8 mouse cellular contexts compared by ENCODE assay signal in genomic region chr6:124811701-124812560, GRCm38 (mm10). TPM values are rescaled to one million over a fixed set of nuclear protein-coding genes. Genes with fewer than 3 reads are reported as not detected.
DNase-seq lines count a peak whose midpoint lies in the region; ATAC-seq and TF ChIP-seq lines count a peak whose summit lies in the region.

No protein-coding gene starts in this region.

- H3K27me3 ChIP-seq in embryonic facial prominence, embryonic 14.5 days (replicated peaks; ENCODE audit: control insufficient read depth, insufficient read depth, low read length), result no peaks in the 10 kb centered on the region
- no peaks in the 10 kb centered on the region for H3K27me3 ChIP-seq in intestine, embryonic 16.5 days (replicated peaks; ENCODE audit: control insufficient read depth, insufficient read depth, low read length)
- H3K27me3 ChIP-seq in midbrain, postnatal 0 days (ENCODE audit: insufficient read depth, low read length), result no peaks in the 10 kb centered on the region

- DNase-seq in layer of hippocampus, adult 2 months (ENCODE audit: low spot score in 2 of 2), result no peak
- DNase-seq in layer of hippocampus, postnatal 10 days (ENCODE audit: low spot score in 2 of 2), result no peak
- no peak for DNase-seq in embryonic facial prominence, embryonic 14.5 days (ENCODE audit: low spot score)
- no peak for DNase-seq in midbrain, postnatal 0 days (ENCODE audit: low spot score)
- no peak for DNase-seq in adrenal gland, postnatal 14 days
- no peak for DNase-seq in left cerebral cortex, adult 18-20 months (ENCODE audit: low spot score in 2 of 2)
- DNase-seq in gastrocnemius, postnatal 14 days, result no peak

- intact Hi-C loops in gastrocnemius, postnatal 14 days (cut with DNase I; ENCODE audit: low total_unique reads), result no loop called here

- peak overlapping the region; percentile 77; the same call in 1 of the 2 replicates for H3K4me3 ChIP-seq in layer of hippocampus, adult 2 months
- peak overlapping the region; percentile 72 for H3K4me3 ChIP-seq in embryonic facial prominence, embryonic 14.5 days (ENCODE audit: low read depth, low read length)
- peak overlapping the region; percentile 79 for H3K4me3 ChIP-seq in intestine, embryonic 16.5 days (ENCODE audit: low read length)
- H3K4me3 ChIP-seq in midbrain, postnatal 0 days (ENCODE audit: low read depth, low read length), result peak overlapping the region; percentile 61; the same call in 1 of the 2 replicates

- peaks cover 18% of the 10 kb centered on the region for H3K4me1 ChIP-seq in embryonic facial prominence, embryonic 14.5 days (ENCODE audit: control insufficient read depth, insufficient read depth, low read length)
- H3K4me1 ChIP-seq in intestine, embryonic 16.5 days (ENCODE audit: control insufficient read depth, insufficient read depth, low read length), result peaks cover 40% of the 10 kb centered on the region
- H3K4me1 ChIP-seq in midbrain, postnatal 0 days (ENCODE audit: insufficient read depth, low read length), result peaks cover 14% of the 10 kb centered on the region

- no peak for TF ChIP-seq CTCF in layer of hippocampus, adult 2 months (conservative IDR thresholded peaks at IDR 0.05)
- TF ChIP-seq CTCF in midbrain, postnatal 0 days (IDR thresholded peaks at IDR 0.05), result no peak

- WGBS in embryonic facial prominence, embryonic 14.5 days, result 76% methylated on average over 24 of the region's 24 CpGs
- 67% methylated on average over 24 of the region's 24 CpGs for WGBS in intestine, embryonic 16.5 days
- WGBS in midbrain, postnatal 0 days, result 88% methylated on average over 24 of the region's 24 CpGs

- H3K36me3 ChIP-seq in embryonic facial prominence, embryonic 14.5 days (ENCODE audit: control insufficient read depth, insufficient read depth, low read length), result peaks cover 34% of the 10 kb centered on the region
- peaks cover 8% of the 10 kb centered on the region; the same call in 1 of the 2 replicates for H3K36me3 ChIP-seq in intestine, embryonic 16.5 days (ENCODE audit: control insufficient read depth, insufficient read depth, low read length)
- peaks cover 25% of the 10 kb centered on the region; the same call in 1 of the 2 replicates for H3K36me3 ChIP-seq in midbrain, postnatal 0 days (ENCODE audit: insufficient read depth, low read length)

- peak overlapping the region; percentile 98; the same call in 1 of the 2 replicates for H3K27ac ChIP-seq in layer of hippocampus, adult 2 months
- H3K27ac ChIP-seq in embryonic facial prominence, embryonic 14.5 days (replicated peaks; ENCODE audit: low read depth, low read length), result 0 out of 2 replicates have a peak overlapping the region, but pooled peaks have one; percentile 33
- H3K27ac ChIP-seq in intestine, embryonic 16.5 days (ENCODE audit: low read length), result peak overlapping the region; percentile 97
- no peak overlapping the region for H3K27ac ChIP-seq in midbrain, postnatal 0 days (ENCODE audit: low read depth, low read length)

- no peaks in the 10 kb centered on the region for H3K9me3 ChIP-seq in embryonic facial prominence, embryonic 14.5 days (ENCODE audit: control insufficient read depth, low read length)
- H3K9me3 ChIP-seq in intestine, embryonic 16.5 days (ENCODE audit: control insufficient read depth, low read length), result no peaks in the 10 kb centered on the region
- H3K9me3 ChIP-seq in midbrain, postnatal 0 days (ENCODE audit: low read length), result no peaks in the 10 kb centered on the region

- no peak for ATAC-seq in embryonic facial prominence, embryonic 14.5 days (ENCODE audit: low read depth)
- no peak for ATAC-seq in intestine, embryonic 16.5 days
- ATAC-seq in midbrain, postnatal 0 days (ENCODE audit: low FRiP score), result no peak

- H3K4me2 ChIP-seq in embryonic facial prominence, embryonic 14.5 days (ENCODE audit: low read depth, low read length), result peak overlapping the region; percentile 88
- peak overlapping the region; percentile 63 for H3K4me2 ChIP-seq in intestine, embryonic 16.5 days (ENCODE audit: low read depth, low read length)
- peak overlapping the region; percentile 87 for H3K4me2 ChIP-seq in midbrain, postnatal 0 days (ENCODE audit: low read depth, low read length, poor library complexity, severe bottlenecking)

- H3K9ac ChIP-seq in embryonic facial prominence, embryonic 14.5 days (ENCODE audit: low read depth, low read length), result peak overlapping the region; percentile 85
- peak overlapping the region; percentile 94 for H3K9ac ChIP-seq in intestine, embryonic 16.5 days (ENCODE audit: low read depth, low read length)
- H3K9ac ChIP-seq in midbrain, postnatal 0 days (replicated peaks; ENCODE audit: low read length, poor library complexity, severe bottlenecking), result no peak overlapping the region

RNA-seq across cellular contexts. Expression of gene Tpi1, which starts 2.2 kb away (rescaled TPM):
- total RNA-seq in layer of hippocampus, adult 2 months (2021), result 100 to 1,000 TPM; 713 to 768 TPM
- 100 to 1,000 TPM; 466 to 472 TPM for total RNA-seq in layer of hippocampus, postnatal 10 days (2021)
- polyA plus RNA-seq in embryonic facial prominence, embryonic 14.5 days (2014; fragmentation: Nextera tagmentation; extraction: Ambion mirVana), result 861 and 874 TPM in 2 replicates
- polyA plus RNA-seq in intestine, embryonic 16.5 days (2015; fragmentation: Nextera tagmentation; extraction: Ambion mirVana), result 1,250 and 1,271 TPM in 2 replicates
- 392 and 419 TPM in 2 replicates for total RNA-seq in midbrain, postnatal 0 days (2014; rRNA removed)
- 415 and 480 TPM in 2 replicates for polyA plus RNA-seq in midbrain, postnatal 0 days (2015; fragmentation: Nextera tagmentation; extraction: Ambion mirVana)
- 425 and 436 TPM in 2 replicates for total RNA-seq in adrenal gland, postnatal 14 days (2021)
- 100 to 1,000 TPM; 804 to 847 TPM for total RNA-seq in left cerebral cortex, adult 18-20 months (2021)
- 1,000 to 10,000 TPM; 2,868 to 2,952 TPM for total RNA-seq in gastrocnemius, postnatal 14 days (2021)

RNA-seq across cellular contexts. Expression of gene Spsb2, which starts 3.5 kb away (rescaled TPM):
- total RNA-seq in layer of hippocampus, adult 2 months (2021), result 1 to 10 TPM; 3.4 to 4.6 TPM
- total RNA-seq in layer of hippocampus, postnatal 10 days (2021), result 1 to 10 TPM; 3.3 to 5.0 TPM
- polyA plus RNA-seq in embryonic facial prominence, embryonic 14.5 days (2014; fragmentation: Nextera tagmentation; extraction: Ambion mirVana), result 9.1 and 10.0 TPM in 2 replicates
- 25.7 and 31.7 TPM in 2 replicates for polyA plus RNA-seq in intestine, embryonic 16.5 days (2015; fragmentation: Nextera tagmentation; extraction: Ambion mirVana)
- 5.9 and 9.3 TPM in 2 replicates for total RNA-seq in midbrain, postnatal 0 days (2014; rRNA removed)
- polyA plus RNA-seq in midbrain, postnatal 0 days (2015; fragmentation: Nextera tagmentation; extraction: Ambion mirVana), result 10.2 and 10.9 TPM in 2 replicates
- total RNA-seq in adrenal gland, postnatal 14 days (2021), result 13.0 and 14.6 TPM in 2 replicates
- total RNA-seq in left cerebral cortex, adult 18-20 months (2021), result 1 to 10 TPM; 4.6 to 5.7 TPM
- total RNA-seq in gastrocnemius, postnatal 14 days (2021), result 1 to 10 TPM; 3.7 to 4.8 TPM

RNA-seq across cellular contexts. Expression of gene Usp5, which starts 17.4 kb away (rescaled TPM):
- total RNA-seq in layer of hippocampus, adult 2 months (2021), result 100 to 1,000 TPM; 185 to 198 TPM
- 100 to 1,000 TPM; 181 to 187 TPM for total RNA-seq in layer of hippocampus, postnatal 10 days (2021)
- 110 and 131 TPM in 2 replicates for polyA plus RNA-seq in embryonic facial prominence, embryonic 14.5 days (2014; fragmentation: Nextera tagmentation; extraction: Ambion mirVana)
- polyA plus RNA-seq in intestine, embryonic 16.5 days (2015; fragmentation: Nextera tagmentation; extraction: Ambion mirVana), result 106 and 117 TPM in 2 replicates
- total RNA-seq in midbrain, postnatal 0 days (2014; rRNA removed), result 218 and 219 TPM in 2 replicates
- polyA plus RNA-seq in midbrain, postnatal 0 days (2015; fragmentation: Nextera tagmentation; extraction: Ambion mirVana), result 201 and 214 TPM in 2 replicates
- 83.2 and 103 TPM in 2 replicates for total RNA-seq in adrenal gland, postnatal 14 days (2021)
- 100 to 1,000 TPM; 204 to 208 TPM for total RNA-seq in left cerebral cortex, adult 18-20 months (2021)
- total RNA-seq in gastrocnemius, postnatal 14 days (2021), result 10 to 100 TPM; 55.3 to 61.9 TPM

RNA-seq across cellular contexts. Expression of gene Cdca3, which starts 17.4 kb away (rescaled TPM):
- 1 to 10 TPM in 1 of 2 experiments, under 1 TPM in 1; 0.47 to 1.3 TPM for total RNA-seq in layer of hippocampus, adult 2 months (2021)
- total RNA-seq in layer of hippocampus, postnatal 10 days (2021), result 1 to 10 TPM; 5.4 to 6.1 TPM
- 107 and 131 TPM in 2 replicates for polyA plus RNA-seq in embryonic facial prominence, embryonic 14.5 days (2014; fragmentation: Nextera tagmentation; extraction: Ambion mirVana)
- 153 and 183 TPM in 2 replicates for polyA plus RNA-seq in intestine, embryonic 16.5 days (2015; fragmentation: Nextera tagmentation; extraction: Ambion mirVana)
- total RNA-seq in midbrain, postnatal 0 days (2014; rRNA removed), result 9.4 and 16.7 TPM in 2 replicates
- 15.0 and 16.0 TPM in 2 replicates for polyA plus RNA-seq in midbrain, postnatal 0 days (2015; fragmentation: Nextera tagmentation; extraction: Ambion mirVana)
- total RNA-seq in adrenal gland, postnatal 14 days (2021), result 22.2 and 26.1 TPM in 2 replicates
- under 1 TPM; 0.23 to 0.42 TPM for total RNA-seq in left cerebral cortex, adult 18-20 months (2021)
- total RNA-seq in gastrocnemius, postnatal 14 days (2021), result 1 to 10 TPM; 4.6 to 5.0 TPM

RNA-seq across cellular contexts. Expression of gene Gnb3, which starts 28.1 kb away (rescaled TPM):
- under 1 TPM in 1 of 2 experiments, not detected in 1; 0.20 TPM for total RNA-seq in layer of hippocampus, adult 2 months (2021)
- under 1 TPM in 1 of 2 experiments, not detected in 1; 0.27 TPM for total RNA-seq in layer of hippocampus, postnatal 10 days (2021)
- polyA plus RNA-seq in embryonic facial prominence, embryonic 14.5 days (2014; fragmentation: Nextera tagmentation; extraction: Ambion mirVana), result 2.9 and 3.5 TPM in 2 replicates
- 0.70 and 1.7 TPM in 2 replicates for polyA plus RNA-seq in intestine, embryonic 16.5 days (2015; fragmentation: Nextera tagmentation; extraction: Ambion mirVana)
- total RNA-seq in midbrain, postnatal 0 days (2014; rRNA removed), result 0.52 and 0.66 TPM in 2 replicates
- 0.23 and 1.1 TPM in 2 replicates for polyA plus RNA-seq in midbrain, postnatal 0 days (2015; fragmentation: Nextera tagmentation; extraction: Ambion mirVana)
- 9.4 and 9.5 TPM in 2 replicates for total RNA-seq in adrenal gland, postnatal 14 days (2021)
- under 1 TPM in 1 of 2 experiments, not detected in 1; 0.21 TPM for total RNA-seq in left cerebral cortex, adult 18-20 months (2021)
- total RNA-seq in gastrocnemius, postnatal 14 days (2021), result 1 to 10 TPM; 6.6 to 7.0 TPM
